ENCODE assay signal across 15 mouse cellular contexts in genomic region chr6:45271537-45271936, GRCm38 (mm10).
DNase-seq lines count a peak whose midpoint lies in the region.
"Had no signal": no experiment of that assay in that cellular context is flagged by ENCODE, and none has a peak within 500 bp of the region (broad histone marks: within the 10 kb centered on the region; RNA-seq: fewer than 3 reads in every experiment).

No protein-coding gene starts in this region.

- H3K4me3 ChIP-seq in megakaryocyte, embryonic 14.5 days (replicated peaks) = peak overlapping the region; percentile 59
- H3K4me3 ChIP-seq in heart, embryonic 10.5 days = no peak overlapping the region
- H3K4me3 ChIP-seq: hindbrain, embryonic 15.5 days; limb, embryonic 15.5 days; neural tube, embryonic 13.5 days had no signal

- H3K27ac ChIP-seq in heart, embryonic 10.5 days = no peak overlapping the region
- H3K27ac ChIP-seq: hindbrain, embryonic 15.5 days; limb, embryonic 15.5 days; neural tube, embryonic 13.5 days had no signal

- no peaks in the 10 kb centered on the region for H3K9me3 ChIP-seq in megakaryocyte, embryonic 14.5 days
- no peaks in the 10 kb centered on the region for H3K9me3 ChIP-seq in heart, embryonic 10.5 days
- H3K9me3 ChIP-seq: hindbrain, embryonic 15.5 days; limb, embryonic 15.5 days; neural tube, embryonic 13.5 days had no signal

- DNase-seq in frontal cortex, postnatal 36 days (ENCODE audit: low spot score in 2 of 2) = peak; percentile 6 to 19
- no peak for DNase-seq in frontal cortex, postnatal 10 days (ENCODE audit: low spot score in 2 of 2)
- peak; percentile 10 for DNase-seq in right cerebral cortex, postnatal 25 days
- no peak for DNase-seq in right cerebral cortex, postnatal 10 days (ENCODE audit: low spot score in 2 of 2)
- no peak for DNase-seq in heart, embryonic 10.5 days (ENCODE audit: low spot score)
- no peak for DNase-seq in lung, postnatal 36 days
- DNase-seq: cerebellum, adult 11 months; cerebellum, postnatal 14 days; gastrocnemius, postnatal 25 days; heart, postnatal 14 days; thymus, postnatal 36 days had no signal

- H3K27me3 ChIP-seq in megakaryocyte, embryonic 14.5 days (replicated peaks) = no peaks in the 10 kb centered on the region
- H3K27me3 ChIP-seq in heart, embryonic 10.5 days (ENCODE audit: insufficient read depth, poor library complexity, severe bottlenecking) = no peaks in the 10 kb centered on the region
- H3K27me3 ChIP-seq: hindbrain, embryonic 15.5 days; limb, embryonic 15.5 days; neural tube, embryonic 13.5 days had no signal

- WGBS in heart, embryonic 10.5 days = 78% methylated on average over 2 of the region's 2 CpGs

- H3K36me3 ChIP-seq in megakaryocyte, embryonic 14.5 days (replicated peaks; ENCODE audit: low read length) = no peaks in the 10 kb centered on the region
- H3K36me3 ChIP-seq in heart, embryonic 10.5 days = no peaks in the 10 kb centered on the region
- H3K36me3 ChIP-seq: hindbrain, embryonic 15.5 days; limb, embryonic 15.5 days; neural tube, embryonic 13.5 days had no signal

- H3K4me1 ChIP-seq in megakaryocyte, embryonic 14.5 days = peaks cover 31% of the 10 kb centered on the region
- no peaks in the 10 kb centered on the region for H3K4me1 ChIP-seq in heart, embryonic 10.5 days
- H3K4me1 ChIP-seq: hindbrain, embryonic 15.5 days; limb, embryonic 15.5 days had no signal

Comparison
In these comparisons a context has a peak if more than half of its experiments do, and no peak if none do; other contexts are left out.
1. DNase-seq: peak in frontal cortex, postnatal 36 days (2 of 2) and right cerebral cortex, postnatal 25 days (single experiment); none in frontal cortex, postnatal 10 days (0 of 2), right cerebral cortex, postnatal 10 days (0 of 2), heart, embryonic 10.5 days (single experiment) and lung, postnatal 36 days (single experiment).